Mouse (Mus musculus) hindbrain, embryonic 16.5 days (tissue): Measurements from ENCODE around the gene Pttg1. TPM values are rescaled to one million over a fixed set of nuclear protein-coding genes. Genes with fewer than 3 reads are reported as not detected.

Experiments
- ATAC-seq: fragments of 200-750 bp; cut with Nextera tagmentation; 2 replicates; pipeline ENCODE4 v1.8.0; 2017; ENCODE audit warnings: moderate TSS enrichment, moderate library complexity
- H3K27ac ChIP-seq: fragments of 300-500 bp; sonication (generic); 2 replicates; pipeline ENCODE4 v1.5.1; 2014; ENCODE audit warnings: low read depth, mild to moderate bottlenecking, control low read depth, low read length, moderate library complexity
- H3K27me3 ChIP-seq: fragments of 300-500 bp; sonication (generic); replicated peaks from 2 replicates; pipeline ENCODE4 v1.6.1; 2014; ENCODE audit warnings: low read length; ENCODE audit not compliant: control insufficient read depth, insufficient read depth
- H3K36me3 ChIP-seq: fragments of 300-500 bp; sonication (generic); 2 replicates; pipeline ENCODE4 v1.6.1; 2014; ENCODE audit warnings: mild to moderate bottlenecking, low read length, moderate library complexity, mixed read lengths; ENCODE audit not compliant: control insufficient read depth, insufficient read depth
- H3K4me1 ChIP-seq: fragments of 300-500 bp; sonication (generic); 2 replicates; pipeline ENCODE4 v1.6.1; 2014; ENCODE audit warnings: low read depth, low read length; ENCODE audit not compliant: control insufficient read depth, insufficient read depth
- H3K4me2 ChIP-seq: fragments of 300-500 bp; sonication (generic); 2 replicates; pipeline ENCODE4 v1.6.1; 2014; ENCODE audit warnings: mild to moderate bottlenecking, low read length, control low read depth, moderate library complexity
- H3K4me3 ChIP-seq: fragments of 300-500 bp; sonication (generic); 2 replicates; pipeline ENCODE4 v1.5.1; 2014; ENCODE audit warnings: mild to moderate bottlenecking, low read length, control low read depth, moderate library complexity
- H3K9ac ChIP-seq: fragments of 300-500 bp; sonication (generic); 2 replicates; pipeline ENCODE4 v1.6.1; 2014; ENCODE audit warnings: low read depth, mild to moderate bottlenecking, control low read depth, low read length, moderate library complexity
- H3K9me3 ChIP-seq: fragments of 300-500 bp; sonication (generic); 2 replicates; pipeline ENCODE4 v1.6.1; 2014; ENCODE audit warnings: mild to moderate bottlenecking, low read length, moderate library complexity; ENCODE audit not compliant: control insufficient read depth
- WGBS: fragments of 180-500 bp; shearing (Covaris S2); extraction: QIAGEN DNeasy Blood & Tissue Kit; methylation state at CpG from one replicate; pipeline ENCODE4 v1.1.7; 2014; 5-methylcytosine and 5-hydroxymethylcytosine counted together
- polyA plus RNA-seq: library from polyadenylated mRNA; unstranded; fragments of >200 nt; fragmentation: Nextera tagmentation; extraction: Ambion mirVana; gene quantifications from 2 replicates; pipeline ENCODE4 v1.2.1, GENCODE M21; 2015

Gene Pttg1
- polyA plus RNA-seq = 51.0 and 56.3 TPM in 2 replicates

GRCm38 (mm10) chr11:43425824-43426413, at the start of gene Pttg1:
Gene Pttg1, minus strand, starts transcription at chr11:43426251.
- H3K4me3 ChIP-seq = peak within 1 kb of the TSS; percentile 70
- H3K4me2 ChIP-seq = peak within 1 kb of the TSS; percentile 75
- H3K4me1 ChIP-seq = peaks cover 5% of the 10 kb centered on the region
- H3K9me3 ChIP-seq = no peaks in the 10 kb centered on the region
- peak within 1 kb of the TSS; percentile 68 for H3K9ac ChIP-seq
- H3K36me3 ChIP-seq = no peaks in the 10 kb centered on the region
- ATAC-seq = peak; percentile 98
- no peak within 1 kb of the TSS for H3K27ac ChIP-seq
- WGBS = 3% methylated on average over 24 of the region's 27 CpGs
- H3K27me3 ChIP-seq = no peaks in the 10 kb centered on the region

GRCm38 (mm10) chr11:43474225-43474774, 48.2 kb upstream of the Pttg1 start, which contains the start of gene C1qtnf2:
Gene C1qtnf2, plus strand, starts transcription at chr11:43474276.
- Histone ChIP-seq H3K36me3 (no peaks in the 10 kb centered on the region), H3K9me3 (no peaks in the 10 kb centered on the region), H3K27ac (no peak within 1 kb of the TSS), H3K27me3 (no peaks in the 10 kb centered on the region), H3K9ac (peak within 1 kb of the TSS; percentile 58), H3K4me2 (peak within 1 kb of the TSS; percentile 78), H3K4me3 (peak within 1 kb of the TSS; percentile 42), H3K4me1 (peaks cover 12% of the 10 kb centered on the region)
- ATAC-seq = peak; percentile 78
- WGBS = 3% methylated on average over 24 of the region's 24 CpGs

- peak overlapping the region; percentile 42 for H3K4me3 ChIP-seq
- 50% methylated on average over 15 of the region's 15 CpGs for WGBS
- H3K27ac ChIP-seq = no peak overlapping the region
- H3K36me3 ChIP-seq = no peaks in the 10 kb centered on the region
- H3K9ac ChIP-seq = peak overlapping the region; percentile 58
- no peaks in the 10 kb centered on the region for H3K27me3 ChIP-seq
- peak overlapping the region; percentile 78 for H3K4me2 ChIP-seq
- H3K4me1 ChIP-seq = peaks cover 12% of the 10 kb centered on the region
- ATAC-seq = peak; percentile 58
- H3K9me3 ChIP-seq = no peaks in the 10 kb centered on the region
These were observed 47.7 kb upstream of the Pttg1 start for GRCm38 (mm10) chr11:43473635-43474224.

GRCm38 (mm10) chr11:43473115-43473514, 47.1 kb upstream of the Pttg1 start:
- Histone ChIP-seq H3K9ac (no peak overlapping the region), H3K36me3 (no peaks in the 10 kb centered on the region), H3K27me3 (no peaks in the 10 kb centered on the region), H3K4me1 (peaks cover 12% of the 10 kb centered on the region), H3K9me3 (no peaks in the 10 kb centered on the region), H3K27ac (no peak overlapping the region), H3K4me3 (no peak overlapping the region), H3K4me2 (no peak overlapping the region)
- 49% methylated on average over 1 of the region's 1 CpGs for WGBS
- no peak for ATAC-seq

GRCm38 (mm10) chr11:43470881-43471820, 45.1 kb upstream of the Pttg1 start:
- H3K9me3 ChIP-seq = peaks cover 2% of the 10 kb centered on the region; the same call in 1 of the 2 replicates
- H3K9ac ChIP-seq = no peak overlapping the region
- H3K4me2 ChIP-seq = no peak overlapping the region
- H3K36me3 ChIP-seq = no peaks in the 10 kb centered on the region
- H3K27me3 ChIP-seq = no peaks in the 10 kb centered on the region
- H3K4me3 ChIP-seq = no peak overlapping the region
- H3K4me1 ChIP-seq = peaks cover 12% of the 10 kb centered on the region
- no peak overlapping the region for H3K27ac ChIP-seq
- WGBS = 65% methylated on average over 6 of the region's 6 CpGs
- no peak for ATAC-seq

- Histone ChIP-seq H3K4me1 (peaks cover 12% of the 10 kb centered on the region), H3K36me3 (no peaks in the 10 kb centered on the region), H3K27ac (no peak overlapping the region), H3K9ac (no peak overlapping the region), H3K9me3 (peaks cover 2% of the 10 kb centered on the region; the same call in 1 of the 2 replicates), H3K4me2 (no peak overlapping the region), H3K27me3 (no peaks in the 10 kb centered on the region), H3K4me3 (no peak overlapping the region)
- ATAC-seq = no peak
- WGBS = 73% methylated on average over 5 of the region's 5 CpGs
These were observed 44.1 kb upstream of the Pttg1 start for GRCm38 (mm10) chr11:43470118-43470517.

GRCm38 (mm10) chr11:43463204-43463603, 37.2 kb upstream of the Pttg1 start:
- H3K27ac ChIP-seq = no peak overlapping the region
- H3K27me3 ChIP-seq = no peaks in the 10 kb centered on the region
- H3K36me3 ChIP-seq = no peaks in the 10 kb centered on the region
- H3K4me3 ChIP-seq = no peak overlapping the region
- no peak overlapping the region for H3K9ac ChIP-seq
- H3K4me1 ChIP-seq = no peaks in the 10 kb centered on the region
- no peak overlapping the region for H3K4me2 ChIP-seq
- no peak for ATAC-seq
- peaks cover 4% of the 10 kb centered on the region; the same call in 1 of the 2 replicates for H3K9me3 ChIP-seq
- WGBS = 93% methylated on average over 25 of the region's 25 CpGs

- Histone ChIP-seq H3K27me3 (no peaks in the 10 kb centered on the region), H3K4me3 (no peak overlapping the region), H3K9me3 (no peaks in the 10 kb centered on the region), H3K9ac (no peak overlapping the region), H3K4me2 (no peak overlapping the region), H3K27ac (no peak overlapping the region), H3K36me3 (peaks cover 3% of the 10 kb centered on the region), H3K4me1 (no peaks in the 10 kb centered on the region)
- no peak for ATAC-seq
- 73% methylated on average over 2 of the region's 2 CpGs for WGBS
These were observed 26.2 kb upstream of the Pttg1 start for GRCm38 (mm10) chr11:43452266-43452665.
